Mouse (Mus musculus) MEL (cell line): ENCODE results near the gene Cdh13.

Experiments
- CHD1 ChIP-seq: IDR thresholded peaks from 2 replicates; pipeline ENCODE4 v1.6.1; 2012; ENCODE audit warnings: low read depth, mild to moderate bottlenecking, inconsistent platforms, low read length, improper control_type of control experiment
- CTCF ChIP-seq, 3 experiments: IDR thresholded peaks in 2 of 3; conservative IDR thresholded peaks in 1 of 3; 2 replicates each; pipeline ENCODE4 v1.5.1; 2011 to 2012; ENCODE audit warnings: low read length in 3 of 3, low read depth in 2 of 3, mild to moderate bottlenecking in 2 of 3, improper control_type of control experiment in 1 of 3, inconsistent platforms in 1 of 3, mixed read lengths in 1 of 3, moderate library complexity in 1 of 3; ENCODE audit not compliant: control insufficient read depth in 1 of 3, insufficient read depth in 1 of 3, poor library complexity in 1 of 3, severe bottlenecking in 1 of 3
- POLR2A ChIP-seq, 2 experiments: IDR thresholded peaks; 2 replicates each; pipeline ENCODE4 v1.6.1; 2011 to 2012; ENCODE audit warnings: low read length in 2 of 2, mild to moderate bottlenecking in 2 of 2, control low read depth in 1 of 2, improper control_type of control experiment in 1 of 2, low read depth in 1 of 2, moderate library complexity in 1 of 2; ENCODE audit not compliant: control insufficient read depth in 1 of 2, insufficient read depth in 1 of 2, poor library complexity in 1 of 2
- POLR2AphosphoS2 ChIP-seq: IDR thresholded peaks from 2 replicates; pipeline ENCODE4 v1.6.1; 2011; ENCODE audit warnings: low read length, improper control_type of control experiment
- USF2 ChIP-seq, 2 experiments: IDR thresholded peaks; 2 replicates each; pipeline ENCODE4 v1.6.1; 2011 to 2012; ENCODE audit warnings: improper control_type of control experiment in 2 of 2, low read length in 2 of 2, borderline replicate concordance in 1 of 2, inconsistent platforms in 1 of 2, low read depth in 1 of 2, mild to moderate bottlenecking in 1 of 2; ENCODE audit not compliant: insufficient read depth in 1 of 2

DNA sequence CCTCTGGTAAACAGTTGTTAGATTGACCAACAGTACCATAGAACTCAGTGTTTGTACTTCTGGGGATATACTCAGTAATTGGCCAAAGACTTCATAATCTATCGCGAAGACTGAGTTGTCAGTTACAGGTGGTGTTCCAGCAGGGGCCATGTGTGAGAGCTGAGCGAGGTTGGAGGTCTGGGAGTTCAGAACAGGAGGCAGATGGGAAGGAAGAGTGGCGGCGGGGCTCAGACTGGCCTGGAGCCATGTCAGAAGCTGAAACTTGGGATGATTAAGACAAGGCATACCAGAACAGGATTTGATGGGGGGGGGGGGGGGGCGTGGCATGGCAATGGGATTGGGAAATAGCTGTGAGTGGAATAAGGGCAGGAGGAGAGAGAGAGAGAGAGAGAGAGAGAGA is 232.1 kb downstream of the Cdh13 start:
- TF ChIP-seq CTCF (IDR thresholded peaks at IDR 0.05 in 2 of 3, conservative IDR thresholded peaks at IDR 0.05 in 1 of 3; ENCODE audit: control insufficient read depth in 1 of 3, insufficient read depth in 1 of 3, low read depth in 2 of 3, low read length in 3 of 3, poor library complexity in 1 of 3, severe bottlenecking in 1 of 3) = no peak
- no peak for TF ChIP-seq POLR2A (IDR thresholded peaks at IDR 0.05; ENCODE audit: control insufficient read depth in 1 of 2, insufficient read depth in 1 of 2, low read depth in 1 of 2, low read length in 2 of 2, poor library complexity in 1 of 2)
- no peak for TF ChIP-seq CHD1
- TF ChIP-seq POLR2AphosphoS2 = no peak
- TF ChIP-seq USF2 (IDR thresholded peaks at IDR 0.05; ENCODE audit: borderline replicate concordance in 1 of 2, insufficient read depth in 1 of 2, low read depth in 1 of 2, low read length in 2 of 2) = no peak
